Mouse (Mus musculus) bone marrow, adult 2 months (tissue): ENCODE measurements at regions not wholly inside any gene's neighbourhood (a gene's known extent, or its start where the extent isn't known, plus 50 kb on each side); places are given as distances from the start of the nearest gene placed in this dataset.

Experiments
- CTCF ChIP-seq: fragments of 200-500 bp; IDR thresholded peaks from 2 replicates; pipeline ENCODE4 v1.5.1; 2011; ENCODE audit warnings: low read length, control low read depth; ENCODE audit not compliant: control insufficient read depth, insufficient read depth
- POLR2A ChIP-seq: fragments of 200-500 bp; IDR thresholded peaks from 2 replicates; pipeline ENCODE4 v1.6.1; 2011; ENCODE audit warnings: low read depth, mild to moderate bottlenecking, control low read depth, low read length, borderline replicate concordance; ENCODE audit not compliant: control insufficient read depth

- no peak for TF ChIP-seq CTCF
- TF ChIP-seq POLR2A = no peak
Observed at GRCm38 (mm10) chr2:178643841-178644240, 213.5 kb downstream of the Cdh26 start.
